Mouse (Mus musculus) MEL (cell line): ENCODE measurements around the gene Kif11.

Experiments
- CHD2 ChIP-seq: IDR thresholded peaks from 2 replicates; pipeline ENCODE4 v1.6.1; 2011; ENCODE audit warnings: low read length, improper control_type of control experiment
- E2F4 ChIP-seq: IDR thresholded peaks from 2 replicates; pipeline ENCODE4 v1.6.1; 2011; ENCODE audit warnings: low read depth, low read length, improper control_type of control experiment, borderline replicate concordance
- JUND ChIP-seq: IDR thresholded peaks from 2 replicates; pipeline ENCODE4 v1.6.1; 2011; ENCODE audit warnings: low read depth, mild to moderate bottlenecking, improper control_type of control experiment, low read length
- TBP ChIP-seq: IDR thresholded peaks from 2 replicates; pipeline ENCODE4 v1.8.0; 2011; ENCODE audit warnings: low read depth, low read length, improper control_type of control experiment

GRCm38 (mm10) chr19:37363128-37363939, 12.9 kb upstream of the Kif11 start:
- TF ChIP-seq E2F4: no peak
- no peak for TF ChIP-seq JUND
- no peak for TF ChIP-seq CHD2
- no peak for TF ChIP-seq TBP
